Mouse (Mus musculus): ENCODE results near the gene Cdkal1.
A peak's percentile ranks its signal among the peaks of the same experiment; 100 is the strongest.

Cdkal1 gene

DNA sequence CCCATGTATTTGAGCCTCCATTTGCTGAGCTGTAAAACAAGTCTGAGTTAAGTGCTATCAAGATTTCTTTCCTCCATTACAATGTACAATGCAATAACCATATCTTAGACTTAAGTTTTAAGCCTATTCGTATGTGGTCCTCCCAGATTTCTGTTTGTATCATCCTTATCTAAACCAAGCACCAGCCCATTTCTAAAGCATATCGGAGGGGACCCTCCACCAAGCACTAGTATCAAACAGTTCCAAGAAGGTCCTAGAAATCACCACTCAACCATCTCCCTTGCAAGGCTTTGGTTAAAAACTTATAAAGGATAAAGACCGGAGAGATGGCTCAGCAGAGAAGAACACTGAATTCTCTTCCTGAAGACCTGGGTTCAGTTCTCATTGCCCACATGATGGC is 47.1 kb downstream of the Cdkal1 start:
- no peak for DNase-seq

DNA sequence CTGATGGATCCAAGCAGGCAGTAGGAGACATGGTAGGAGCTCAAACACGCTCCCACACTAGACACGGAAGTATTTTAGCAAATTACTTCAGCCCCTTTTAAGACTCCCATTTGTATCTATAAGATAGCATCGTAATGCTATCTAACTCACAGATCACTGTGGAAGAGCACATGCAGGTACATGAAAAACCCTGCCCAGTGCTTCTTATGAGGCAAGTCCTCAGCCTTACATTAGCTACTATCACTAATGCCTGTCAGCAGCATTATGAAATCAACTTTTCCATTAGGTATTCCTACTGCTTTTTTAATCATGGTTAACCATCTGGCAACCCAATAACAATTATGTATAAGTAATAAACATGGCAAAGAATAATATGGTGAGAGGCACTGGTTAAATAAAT is 47.5 kb downstream of the Cdkal1 start:
- DNase-seq, result no peak

- no peak for DNase-seq
These were observed 48.6 kb downstream of the Cdkal1 start for GRCm38 (mm10) chr13:29806871-29807270.

GRCm38 (mm10) chr13:29805296-29805695 is 50.2 kb downstream of the Cdkal1 start:
- DNase-seq, result no peak

GRCm38 (mm10) chr13:29804034-29804433 is 51.4 kb downstream of the Cdkal1 start:
- DNase-seq, result no peak

GRCm38 (mm10) chr13:29802699-29803098 is 52.8 kb downstream of the Cdkal1 start:
- no peak for DNase-seq

- DNase-seq, result no peak
These were observed 55.4 kb downstream of the Cdkal1 start for GRCm38 (mm10) chr13:29800078-29800477.

- DNase-seq, result no peak
These were observed 63.4 kb downstream of the Cdkal1 start for GRCm38 (mm10) chr13:29792112-29792511.

GRCm38 (mm10) chr13:29791439-29791838 is 64.0 kb downstream of the Cdkal1 start:
- no peak for DNase-seq

DNA sequence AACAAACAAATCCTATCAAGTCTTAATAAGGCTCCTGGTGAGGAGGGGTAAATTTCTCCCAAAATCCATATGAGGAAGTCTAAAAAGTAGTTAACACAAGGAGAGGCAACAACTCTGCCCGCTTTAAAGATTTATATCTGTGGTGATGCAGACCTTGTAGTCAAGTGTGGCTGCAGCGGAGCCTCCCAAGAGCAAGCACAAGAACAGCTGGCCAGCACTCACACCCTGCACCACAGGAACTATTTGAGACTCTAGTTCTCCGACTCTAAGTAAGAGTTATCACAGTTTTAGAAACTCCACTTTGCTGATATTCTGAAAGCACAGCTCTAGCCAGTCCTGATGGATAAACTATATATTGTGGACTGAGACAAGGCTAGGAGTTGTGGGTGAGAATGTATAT is 68.5 kb downstream of the Cdkal1 start:
- DNase-seq, result no peak

GRCm38 (mm10) chr13:29784894-29785293 is 70.6 kb downstream of the Cdkal1 start:
- no peak for DNase-seq

DNA sequence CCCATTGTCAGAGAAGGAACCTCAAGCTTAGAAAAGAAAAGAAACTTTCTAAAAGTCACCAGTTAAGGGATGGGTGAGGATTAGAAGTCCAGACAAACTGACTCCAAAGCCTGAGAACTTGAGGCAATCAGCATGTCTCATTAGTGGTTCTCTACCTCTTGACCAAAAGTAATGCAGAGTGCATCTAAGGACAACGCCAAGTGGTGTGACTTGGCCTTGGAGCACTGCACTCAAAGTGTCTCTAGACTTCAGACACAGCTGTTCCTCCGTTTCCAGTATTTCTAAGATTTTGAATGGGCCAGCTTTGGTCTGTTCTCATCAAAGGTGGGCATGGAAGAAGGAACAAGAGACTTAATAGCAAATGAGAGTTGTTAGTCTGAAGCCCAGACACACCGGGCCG is 74.1 kb downstream of the Cdkal1 start:
- no peak for DNase-seq

GRCm38 (mm10) chr13:29780713-29781112 is 74.8 kb downstream of the Cdkal1 start:
- DNase-seq, result no peak

GRCm38 (mm10) chr13:29779519-29779918 is 76.0 kb downstream of the Cdkal1 start:
- no peak for DNase-seq

GRCm38 (mm10) chr13:29779116-29779515 is 76.4 kb downstream of the Cdkal1 start:
- DNase-seq, result no peak

- no peak for DNase-seq
These were observed 77.3 kb downstream of the Cdkal1 start for GRCm38 (mm10) chr13:29778124-29778523.

DNA sequence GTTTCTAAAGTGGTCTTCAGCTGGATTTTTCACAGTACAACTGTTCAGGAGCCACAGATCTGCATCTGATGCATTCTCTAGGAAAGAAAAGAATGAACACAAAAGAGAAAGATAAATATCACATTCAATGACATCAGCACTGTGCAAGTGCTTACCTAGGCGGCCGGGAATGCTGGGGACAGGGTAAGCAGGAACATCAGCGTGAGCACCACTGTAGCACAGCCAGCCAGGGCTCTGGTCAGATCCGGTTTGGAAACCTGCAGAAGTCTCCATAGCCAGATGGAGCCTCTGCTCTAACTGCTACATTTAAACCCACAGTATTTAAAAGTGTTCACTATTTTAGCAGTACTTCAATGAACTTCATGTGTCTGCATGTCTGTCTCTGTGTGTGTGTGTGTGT is 78.2 kb downstream of the Cdkal1 start:
- DNase-seq, result no peak

GRCm38 (mm10) chr13:29775603-29776230 is 79.8 kb downstream of the Cdkal1 start:
- DNase-seq, result no peak

- DNase-seq, result no peak
These were observed 81.9 kb downstream of the Cdkal1 start for GRCm38 (mm10) chr13:29773563-29773962.

DNA sequence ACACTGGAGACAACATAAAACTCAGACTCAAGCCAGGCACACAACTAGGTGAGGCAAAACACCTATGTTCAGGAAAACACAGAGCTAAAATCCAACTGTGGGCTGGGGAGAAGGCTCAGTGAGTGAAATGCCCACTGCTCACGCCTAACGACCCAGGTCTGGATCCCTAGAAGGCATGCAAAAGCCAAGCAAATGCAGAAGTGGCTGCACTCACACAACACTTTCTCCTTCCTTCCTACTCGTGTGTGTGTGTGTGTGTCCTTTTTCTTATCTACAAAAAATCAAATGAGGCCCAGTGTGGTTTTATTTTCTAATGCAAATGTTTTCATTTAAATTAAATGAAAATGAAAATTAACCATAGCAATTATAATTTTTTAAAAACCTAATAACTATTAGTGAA is 82.5 kb downstream of the Cdkal1 start:
- no peak for DNase-seq

DNA sequence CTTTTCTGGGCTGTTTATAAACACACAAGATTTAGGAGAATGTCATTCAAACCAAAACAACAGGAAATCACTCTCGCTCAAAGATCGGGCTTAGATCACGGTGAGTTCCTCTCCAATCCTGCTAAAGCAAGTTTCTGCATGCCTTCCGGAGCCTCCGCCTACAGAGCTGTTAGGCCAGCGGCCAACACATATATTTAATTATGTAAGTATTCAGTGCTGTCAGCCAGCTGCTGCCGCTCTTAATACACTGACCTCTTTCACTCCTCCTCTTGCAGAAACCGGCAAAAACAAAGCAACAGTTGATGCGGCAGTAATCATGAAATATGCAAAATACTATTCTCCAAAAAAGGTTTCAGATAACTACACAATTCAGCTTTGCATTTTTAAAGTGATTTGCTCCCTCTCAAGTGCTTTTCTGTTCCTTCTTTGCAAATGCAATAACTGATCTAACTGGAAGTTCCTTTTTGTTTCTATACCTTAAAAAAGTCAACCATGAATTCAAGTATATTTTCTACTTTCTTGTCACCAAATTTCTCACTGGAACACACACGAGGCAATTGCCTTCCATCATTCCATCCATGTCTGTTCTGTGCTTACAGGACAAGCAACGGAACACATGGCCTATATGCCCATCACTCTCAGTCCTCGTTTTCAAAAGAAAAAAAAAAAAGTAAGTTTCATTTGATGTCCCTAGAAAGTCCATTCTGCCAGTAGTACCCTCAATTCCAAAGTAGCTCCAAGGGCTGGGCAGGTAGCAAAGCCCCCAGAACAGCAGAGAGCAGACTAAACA is 85.6 kb downstream of the Cdkal1 start:
- DNase-seq, result peak in 1 of 2 experiments; percentile 10

- no peak for DNase-seq
These were observed 87.4 kb downstream of the Cdkal1 start for GRCm38 (mm10) chr13:29768104-29768503.

- no peak for DNase-seq
These were observed 87.9 kb downstream of the Cdkal1 start for GRCm38 (mm10) chr13:29767587-29767986.

DNA sequence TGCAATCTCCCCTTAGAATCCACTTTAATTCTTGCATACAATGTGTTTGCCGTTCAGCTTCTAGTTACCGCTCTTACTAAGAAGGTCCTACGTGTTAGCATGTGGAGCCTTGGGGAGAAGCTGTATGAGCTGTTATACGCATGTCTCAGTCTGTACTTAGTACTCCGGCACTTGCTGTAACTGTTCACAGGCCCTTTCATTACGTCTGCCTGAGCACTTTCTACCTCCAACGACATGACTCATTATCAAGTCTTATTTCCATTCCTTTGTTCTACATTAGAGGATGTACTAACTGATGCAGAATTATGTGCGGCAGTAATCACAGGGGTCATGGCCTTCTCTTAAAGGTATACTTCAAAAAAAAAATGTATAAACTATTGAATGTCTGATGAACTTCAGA is 89.1 kb downstream of the Cdkal1 start:
- no peak for DNase-seq

DNA sequence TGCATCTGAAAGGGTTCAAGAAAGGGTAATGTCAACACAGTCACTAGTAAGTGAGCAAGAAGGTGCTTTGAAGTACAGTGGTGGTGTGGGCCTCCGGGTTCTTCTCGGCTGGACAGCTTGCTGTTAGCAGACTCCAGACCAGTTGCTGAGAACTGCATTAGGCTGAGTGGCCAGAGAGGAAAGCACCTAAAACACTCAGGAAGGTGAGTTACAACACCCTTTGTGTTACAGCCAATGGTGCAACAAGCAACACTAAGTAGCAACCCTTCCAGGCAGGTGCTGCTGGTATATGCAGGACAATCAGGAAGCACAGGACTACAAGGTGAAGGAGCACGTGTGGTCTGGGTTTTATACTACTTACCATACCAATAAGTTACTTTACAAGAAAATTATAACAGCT is 90.2 kb downstream of the Cdkal1 start:
- DNase-seq, result no peak
